Mouse (Mus musculus) CH12.LX (cell line): ENCODE data around the gene Ppp2r2d. TPM values are rescaled to one million over a fixed set of nuclear protein-coding genes. Genes with fewer than 3 reads are reported as not detected.

Experiments used
- DNase-seq: peaks from one replicate; pipeline ENCODE4 v3.0.0-alpha.2; 2013; ENCODE audit errors: extremely low read depth
- H3K27ac ChIP-seq: 2 replicates; pipeline ENCODE4 v1.5.1; 2012; ENCODE audit warnings: low read depth, mild to moderate bottlenecking, control low read depth, moderate library complexity; ENCODE audit not compliant: insufficient read depth
- H3K27me3 ChIP-seq: replicated peaks from 2 replicates; pipeline ENCODE3; 2012; ENCODE audit warnings: inconsistent platforms
- H3K36me3 ChIP-seq, 2 experiments: replicated peaks in 1 of 2; 2 replicates each; pipeline versions ENCODE3 to v1.6.1; 2012; ENCODE audit warnings: inconsistent platforms in 1 of 2, low read length in 1 of 2, mild to moderate bottlenecking in 1 of 2, mixed read lengths in 1 of 2, moderate library complexity in 1 of 2; ENCODE audit not compliant: control insufficient read depth in 1 of 2, insufficient read depth in 1 of 2
- H3K4me1 ChIP-seq, 2 experiments: 2 replicates each; pipeline ENCODE4 v1.6.1; 2012; ENCODE audit warnings: inconsistent platforms in 1 of 2, moderate library complexity in 1 of 2; ENCODE audit not compliant: insufficient read depth in 2 of 2, control insufficient read depth in 1 of 2
- H3K4me2 ChIP-seq: 2 replicates; pipeline ENCODE4 v1.6.1; 2012; ENCODE audit warnings: low read depth, mild to moderate bottlenecking, control low read depth; ENCODE audit not compliant: poor library complexity, insufficient read depth, severe bottlenecking
- H3K4me3 ChIP-seq, 3 experiments: fragments of 150-350 bp in 1 of 3; sonication (generic) in 1 of 3; replicated peaks in 1 of 3; 2 replicates each; pipeline versions ENCODE3 to v1.5.1; 2011 to 2012; ENCODE audit warnings: low read depth in 2 of 3, low read length in 2 of 3, mild to moderate bottlenecking in 2 of 3, moderate library complexity in 2 of 3, control low read depth in 1 of 3, improper control_type of control experiment in 1 of 3, inconsistent platforms in 1 of 3, mixed read lengths in 1 of 3; ENCODE audit not compliant: poor library complexity in 1 of 3
- H3K79me2 ChIP-seq: replicated peaks from 2 replicates; pipeline ENCODE4 v1.6.1; 2012; ENCODE audit warnings: mild to moderate bottlenecking, moderate library complexity; ENCODE audit not compliant: control insufficient read depth, poor library complexity, insufficient read depth, severe bottlenecking; ENCODE audit errors: extremely low read depth
- H3K9ac ChIP-seq: 2 replicates; pipeline ENCODE4 v1.6.1; 2012; ENCODE audit warnings: low read depth, mild to moderate bottlenecking, control low read depth, moderate library complexity; ENCODE audit not compliant: insufficient read depth
- H3K9me3 ChIP-seq: replicated peaks from 2 replicates; pipeline ENCODE3; 2012; ENCODE audit warnings: low read length, inconsistent platforms, mixed read lengths
- CHD1 ChIP-seq: IDR thresholded peaks from 2 replicates; pipeline ENCODE4 v1.6.1; 2012; ENCODE audit warnings: low read depth, low read length, improper control_type of control experiment, inconsistent platforms
- CTCF ChIP-seq, 2 experiments: IDR thresholded peaks in 1 of 2; conservative IDR thresholded peaks in 1 of 2; 2 replicates each; pipeline ENCODE4 v1.5.1; 2011 to 2012; ENCODE audit warnings: low read depth in 2 of 2, low read length in 2 of 2, improper control_type of control experiment in 1 of 2, inconsistent platforms in 1 of 2, mild to moderate bottlenecking in 1 of 2, moderate library complexity in 1 of 2
- E2F4 ChIP-seq: IDR thresholded peaks from 2 replicates; pipeline ENCODE4 v1.6.1; 2011; ENCODE audit warnings: low read depth, low read length, improper control_type of control experiment; ENCODE audit not compliant: insufficient replicate concordance
- ELF1 ChIP-seq: IDR thresholded peaks from 2 replicates; pipeline ENCODE4 v1.6.1; 2014; ENCODE audit warnings: low read depth, mild to moderate bottlenecking, inconsistent platforms, low read length, improper control_type of control experiment
- GABPA ChIP-seq: IDR thresholded peaks from 2 replicates; pipeline ENCODE4 v1.6.1; 2012; ENCODE audit warnings: low read depth, low read length, improper control_type of control experiment, inconsistent platforms; ENCODE audit not compliant: insufficient replicate concordance
- MAFK ChIP-seq: IDR thresholded peaks from 2 replicates; pipeline ENCODE4 v1.6.1; 2011; ENCODE audit warnings: low read length, improper control_type of control experiment; ENCODE audit not compliant: insufficient replicate concordance
- MXI1 ChIP-seq: IDR thresholded peaks from 2 replicates; pipeline ENCODE4 v1.6.1; 2011; ENCODE audit warnings: mild to moderate bottlenecking, low read depth, low read length, improper control_type of control experiment
- MYC ChIP-seq: IDR thresholded peaks from 2 replicates; pipeline ENCODE4 v1.6.1; 2011; ENCODE audit warnings: low read depth, mild to moderate bottlenecking, improper control_type of control experiment, low read length
- PAX5 ChIP-seq: IDR thresholded peaks from 2 replicates; pipeline ENCODE4 v1.6.1; 2012; ENCODE audit warnings: low read length, inconsistent platforms, mixed read lengths
- RCOR1 ChIP-seq: conservative IDR thresholded peaks from 2 replicates; pipeline ENCODE4 v1.6.1; 2012; ENCODE audit warnings: low read depth, mild to moderate bottlenecking, inconsistent platforms, low read length, improper control_type of control experiment
- SIN3A ChIP-seq: IDR thresholded peaks from 2 replicates; pipeline ENCODE4 v1.6.1; 2012; ENCODE audit warnings: low read length, improper control_type of control experiment, inconsistent platforms
- TBP ChIP-seq: conservative IDR thresholded peaks from 2 replicates; pipeline ENCODE4 v1.6.1; 2011; ENCODE audit warnings: low read depth, low read length, improper control_type of control experiment
- ZMIZ1 ChIP-seq: IDR thresholded peaks from 2 replicates; pipeline ENCODE4 v1.6.1; 2012; ENCODE audit warnings: low read depth, mild to moderate bottlenecking, inconsistent platforms, low read length, improper control_type of control experiment
- dilution Hi-C: fragments of 300-500 bp; cut with MboI; formaldehyde crosslinking; loops from 2 replicates; pipeline ENCODE4 v1.14.3; 2020; ENCODE audit warnings: low sequenced_read_pairs; ENCODE audit not compliant: extremely low pct_unique_long_range_greater_than_20kb, extremely low pct_ligation_motif_present
- in situ Hi-C: fragments of 300-500 bp; cut with MboI; formaldehyde crosslinking; loops from 3 replicates; pipeline ENCODE4 v1.14.3; 2019; ENCODE audit warnings: low sequenced_read_pairs, low pct_ligation_motif_present, low pct_unique_long_range_greater_than_20kb, mixed read lengths
- polyA plus RNA-seq: library from polyadenylated mRNA; unstranded; fragments of >175 nt; gene quantifications from 2 replicates; pipeline ENCODE4 v1.2.1, GENCODE M21; 2012; ENCODE audit warnings: low read depth; ENCODE audit not compliant: insufficient read length
- total RNA-seq, 2 experiments: library from RNA; depleted of rRNA; stranded (reverse); fragments of 300-350 nt in 1 of 2; fragments of >200 nt in 1 of 2; gene quantifications; 2 replicates each; pipeline ENCODE4 v1.2.3; 2012 to 2014

Ppp2r2d gene
- total and polyA plus RNA-seq, 3 experiments = 24.3 to 54.1 (median 46.0) TPM

- H3K4me3 ChIP-seq = peak overlapping the region; percentile 54 to 93 (median 57)
- DNase-seq = no peak
- H3K9me3 ChIP-seq = no peaks in the 10 kb centered on the region
- dilution Hi-C loops = no loop called here
- in situ Hi-C loops = no loop called here
- TF ChIP-seq RCOR1 = no peak
- no peak for TF ChIP-seq ZMIZ1
- TF ChIP-seq ELF1 = no peak
- peaks cover 12 to 39% of the 10 kb centered on the region in 2 experiments for H3K4me1 ChIP-seq
- no peak overlapping the region for H3K27ac ChIP-seq
- peaks cover 18% of the 10 kb centered on the region for H3K27me3 ChIP-seq
- H3K79me2 ChIP-seq = no peaks in the 10 kb centered on the region
- H3K4me2 ChIP-seq = peak overlapping the region; percentile 70
- H3K9ac ChIP-seq = peak overlapping the region; percentile 38; the same call in 1 of the 2 replicates
- H3K36me3 ChIP-seq = no peaks in the 10 kb centered on the region
These were observed 64.3 kb downstream of the Ppp2r2d start for GRCm38 (mm10) chr7:138910193-138910562.

DNA sequence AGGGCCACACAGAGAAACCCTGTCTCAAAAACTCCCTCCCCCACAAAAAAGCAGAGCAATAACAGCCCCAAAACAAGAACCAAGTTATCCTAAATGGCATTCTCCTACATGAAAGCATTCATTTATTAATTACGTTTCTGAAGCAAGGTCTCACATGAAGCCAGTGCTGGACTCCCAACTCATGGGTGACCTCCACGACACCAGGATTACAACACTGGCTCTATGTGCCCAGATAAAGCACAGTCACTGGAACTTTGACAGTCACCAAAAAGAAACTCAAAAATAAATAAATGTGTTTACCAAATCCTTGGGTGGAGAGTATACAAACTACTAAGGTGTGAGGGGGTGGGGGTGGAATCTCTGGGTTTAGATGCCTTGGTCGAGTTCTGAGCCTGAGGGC lies 67.7 kb downstream of the Ppp2r2d start:
- Histone ChIP-seq H3K27me3 (peaks cover 22% of the 10 kb centered on the region), H3K4me1 (peaks cover 0 to 12% of the 10 kb centered on the region in 2 experiments; a peak in 2 of 4 replicates), H3K4me2 (no peak overlapping the region), H3K79me2 (no peaks in the 10 kb centered on the region), H3K27ac (no peak overlapping the region), H3K4me3 (no peak overlapping the region), H3K36me3 (no peaks in the 10 kb centered on the region), H3K9ac (no peak overlapping the region), H3K9me3 (no peaks in the 10 kb centered on the region)
- in situ Hi-C loops = no loop called here
- dilution Hi-C loops = no loop called here
- no peak for DNase-seq
- TF ChIP-seq MYC (no peak), E2F4 (no peak), GABPA (no peak), CTCF (conservative IDR thresholded peaks at IDR 0.05 in 1 of 2, IDR thresholded peaks at IDR 0.05 in 1 of 2; ENCODE audit: low read depth in 2 of 2, low read length in 2 of 2) (no peak), PAX5 (no peak), MAFK (no peak), SIN3A (no peak), CHD1 (no peak), MXI1 (no peak), TBP (no peak), ELF1 (no peak)
